Mouse (Mus musculus) ES-E14 (cell line): ENCODE results near the gene 1700093K21Rik.
"Not testable (repeated sequence)": the region's sequence is repeated elsewhere in the genome, so short reads cannot be mapped to it uniquely, and the experiment has no call there.

ENCODE experiments used
- CHD2 ChIP-seq: IDR thresholded peaks from 2 replicates; pipeline ENCODE4 v1.6.1; 2014; ENCODE audit warnings: mild to moderate bottlenecking, low read depth, low read length, inconsistent platforms
- HCFC1 ChIP-seq: IDR thresholded peaks from 2 replicates; pipeline ENCODE4 v1.6.1; 2012; ENCODE audit warnings: low read length, inconsistent platforms, borderline replicate concordance; ENCODE audit not compliant: insufficient read depth
- MAFK ChIP-seq: IDR thresholded peaks from 2 replicates; pipeline ENCODE4 v1.6.1; 2014; ENCODE audit warnings: mild to moderate bottlenecking, low read depth, low read length, inconsistent platforms; ENCODE audit not compliant: insufficient read depth
- ZC3H11A ChIP-seq: IDR thresholded peaks from 2 replicates; pipeline ENCODE4 v1.6.1; 2012; ENCODE audit warnings: low read depth, mild to moderate bottlenecking, inconsistent platforms, low read length, borderline replicate concordance
- ZNF384 ChIP-seq: IDR thresholded peaks from 2 replicates; pipeline ENCODE4 v1.6.1; 2012; ENCODE audit warnings: low read depth, low read length, inconsistent platforms

- TF ChIP-seq ZC3H11A, ZNF384, CHD2, HCFC1, MAFK: not testable (repeated sequence)
These were observed 16.2 kb downstream of the 1700093K21Rik start for GRCm38 (mm10) chr11:23504801-23505200.
